Mouse (Mus musculus) heart, embryonic 15.5 days (tissue): Measurements from ENCODE around the gene Snx8. TPM values are rescaled to one million over a fixed set of nuclear protein-coding genes. Genes with fewer than 3 reads are reported as not detected.
A peak's percentile ranks its signal among the peaks of the same experiment; 100 is the strongest.

Experiments used
- ATAC-seq: fragments of 200-750 bp; cut with Nextera tagmentation; replicated peaks from 2 replicates; pipeline ENCODE4 v1.8.0; 2017; ENCODE audit warnings: low read depth, moderate TSS enrichment; ENCODE audit not compliant: insufficient number of reproducible peaks, insufficient read depth, low FRiP score
- H3K27ac ChIP-seq: fragments of 300-500 bp; sonication (generic); 2 replicates; pipeline ENCODE4 v1.5.1; 2015; ENCODE audit warnings: mild to moderate bottlenecking, inconsistent platforms
- H3K27me3 ChIP-seq: fragments of 300-500 bp; sonication (generic); 2 replicates; pipeline ENCODE4 v1.6.1; 2015; ENCODE audit warnings: inconsistent platforms
- H3K36me3 ChIP-seq: fragments of 300-500 bp; sonication (generic); 2 replicates; pipeline ENCODE4 v1.6.1; 2015; ENCODE audit warnings: mild to moderate bottlenecking, inconsistent platforms
- H3K4me1 ChIP-seq: fragments of 300-500 bp; sonication (generic); replicated peaks from 2 replicates; pipeline ENCODE4 v1.6.1; 2015; ENCODE audit warnings: inconsistent platforms
- H3K4me2 ChIP-seq: fragments of 300-500 bp; sonication (generic); 2 replicates; pipeline ENCODE4 v1.6.1; 2015; ENCODE audit warnings: inconsistent platforms, mild to moderate bottlenecking, moderate library complexity
- H3K4me3 ChIP-seq: fragments of 300-500 bp; sonication (generic); 2 replicates; pipeline ENCODE4 v1.5.1; 2015; ENCODE audit warnings: mild to moderate bottlenecking, inconsistent platforms
- H3K9ac ChIP-seq: fragments of 300-500 bp; sonication (generic); 2 replicates; pipeline ENCODE4 v1.6.1; 2015; ENCODE audit warnings: mild to moderate bottlenecking, inconsistent platforms
- H3K9me3 ChIP-seq: fragments of 300-500 bp; sonication (generic); replicated peaks from 2 replicates; pipeline ENCODE4 v1.6.1; 2016; ENCODE audit warnings: inconsistent platforms
- WGBS: fragments of 180-500 bp; shearing (Covaris S2); methylation state at CpG from one replicate; pipeline ENCODE4 v1.1.7; 2015; ENCODE audit warnings: mixed read lengths; 5-methylcytosine and 5-hydroxymethylcytosine counted together
- microRNA-seq: library from miRNA; unstranded; fragments of <30 nt; microRNA quantifications from one replicate; pipeline ENCODE4, GENCODE M21; 2016
- polyA plus RNA-seq: library from polyadenylated mRNA; unstranded; fragments of >200 nt; fragmentation: Nextera tagmentation; extraction: Ambion mirVana; gene quantifications from 2 replicates; pipeline ENCODE4 v1.2.1, GENCODE M21; 2015

The Snx8 gene
- polyA plus RNA-seq, 1 experiment from 2014 or later: 14.8 TPM

DNA sequence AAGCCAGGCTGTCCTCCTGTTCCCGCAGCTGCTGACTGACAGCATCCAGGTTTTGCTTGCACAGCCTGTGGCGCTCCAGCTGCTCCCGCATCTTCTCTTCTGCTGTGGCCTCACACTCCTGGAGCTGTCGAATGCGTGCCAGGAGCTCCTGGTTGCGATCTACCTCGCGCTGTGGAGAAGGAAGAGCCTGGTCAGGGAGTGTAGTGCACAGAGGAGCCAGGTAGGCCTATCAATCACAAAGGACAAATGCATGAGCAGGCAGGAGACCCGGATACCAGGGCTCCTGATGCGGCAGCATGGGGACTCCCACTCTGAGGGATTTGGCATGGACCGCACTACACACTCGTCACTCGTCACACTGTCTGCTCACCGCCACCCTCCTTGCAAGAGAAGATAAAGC is 81.5 kb downstream of the Snx8 start:
- Histone ChIP-seq H3K4me1 (peaks cover 29% of the 10 kb centered on the region), H3K36me3 (peaks cover 33% of the 10 kb centered on the region), H3K4me3 (no peak overlapping the region), H3K4me2 (peak overlapping the region; percentile 12; the same call in 1 of the 2 replicates), H3K9ac (no peak overlapping the region), H3K9me3 (no peaks in the 10 kb centered on the region), H3K27me3 (no peaks in the 10 kb centered on the region), H3K27ac (peak overlapping the region; percentile 58; the same call in 1 of the 2 replicates)
- 56% methylated on average over 14 of the region's 14 CpGs for WGBS
- ATAC-seq: no peak

DNA sequence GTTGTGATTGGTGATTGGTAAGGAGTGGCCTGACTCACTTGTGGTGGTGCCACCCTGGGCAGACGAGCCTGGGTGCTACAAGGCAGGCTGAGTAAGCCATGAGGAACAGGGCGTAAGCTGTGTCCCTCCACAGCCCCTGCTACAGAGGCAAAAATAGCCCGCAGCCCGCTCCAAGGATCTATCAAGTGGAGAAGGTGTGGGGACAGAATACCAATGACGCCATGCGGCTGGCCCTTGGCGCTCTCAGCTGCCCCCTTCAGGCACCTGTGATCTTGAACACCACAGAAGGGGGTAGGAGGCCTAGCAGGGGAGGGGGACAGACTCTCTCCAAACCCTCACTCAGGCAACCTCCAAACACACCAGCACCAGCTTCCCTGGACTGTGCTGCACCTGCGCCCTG is 83.0 kb downstream of the Snx8 start:
- H3K4me2 ChIP-seq: no peak overlapping the region
- H3K9ac ChIP-seq: no peak overlapping the region
- ATAC-seq: peak; percentile 83
- H3K9me3 ChIP-seq: no peaks in the 10 kb centered on the region
- peaks cover 29% of the 10 kb centered on the region for H3K4me1 ChIP-seq
- no peaks in the 10 kb centered on the region for H3K27me3 ChIP-seq
- peaks cover 34% of the 10 kb centered on the region for H3K36me3 ChIP-seq
- H3K27ac ChIP-seq: peak overlapping the region; percentile 82
- WGBS: 49% methylated on average over 8 of the region's 8 CpGs
- H3K4me3 ChIP-seq: no peak overlapping the region

- peaks cover 61% of the 10 kb centered on the region for H3K36me3 ChIP-seq
- H3K4me3 ChIP-seq: no peak overlapping the region
- no peak for ATAC-seq
- H3K4me2 ChIP-seq: no peak overlapping the region
- no peaks in the 10 kb centered on the region for H3K4me1 ChIP-seq
- WGBS: 86% methylated on average over 4 of the region's 4 CpGs
- H3K9me3 ChIP-seq: no peaks in the 10 kb centered on the region
- no peak overlapping the region for H3K27ac ChIP-seq
- no peaks in the 10 kb centered on the region for H3K27me3 ChIP-seq
- no peak overlapping the region for H3K9ac ChIP-seq
These were observed 90.8 kb downstream of the Snx8 start for GRCm38 (mm10) chr5:140298291-140298690.

- no peak for ATAC-seq
These were observed 96.9 kb downstream of the Snx8 start for GRCm38 (mm10) chr5:140292152-140292551.

More at GRCm38 (mm10) chr5:140292152-140292551, 96.9 kb downstream of the Snx8 start:
- H3K4me2 ChIP-seq: no peak overlapping the region
- no peak overlapping the region for H3K9ac ChIP-seq
- H3K27ac ChIP-seq: no peak overlapping the region
- H3K9me3 ChIP-seq: no peaks in the 10 kb centered on the region
- H3K4me1 ChIP-seq: no peaks in the 10 kb centered on the region
- 90% methylated on average over 1 of the region's 1 CpGs for WGBS
- no peak overlapping the region for H3K4me3 ChIP-seq
- peaks cover 25% of the 10 kb centered on the region for H3K36me3 ChIP-seq
- no peaks in the 10 kb centered on the region for H3K27me3 ChIP-seq

Small RNA genes lying within 50 kb of the gene (microRNA-seq; reads per million reads assigned to microRNA genes)
- gene Mir7038: not detected

Other genes starting within 250 kb of the Snx8 start
- 20.6 and 29.4 TPM in 2 replicates for gene Mad1l1, start 67.7 kb downstream of the Snx8 start, polyA plus RNA-seq
- gene Nudt1, start 67.6 kb downstream of the Snx8 start, polyA plus RNA-seq: 22.4 and 28.3 TPM in 2 replicates
- 13.5 and 15.7 TPM in 2 replicates for gene Mrm2, start 57.4 kb downstream of the Snx8 start, polyA plus RNA-seq
- gene Eif3b, start 30.1 kb upstream of the Snx8 start, polyA plus RNA-seq: 68.9 and 97.8 TPM in 2 replicates
- gene Gm4869, start 56.4 kb upstream of the Snx8 start, polyA plus RNA-seq: 0.09 TPM in 1 of 2 replicates, not detected in the other
- gene Chst12, start 116.3 kb upstream of the Snx8 start, polyA plus RNA-seq: 12.2 and 17.4 TPM in 2 replicates
- 1.1 TPM in 1 of 2 replicates, not detected in the other for gene Grifin, start 175.8 kb upstream of the Snx8 start, polyA plus RNA-seq
- 5.0 and 7.9 TPM in 2 replicates for gene Lfng, start 218.1 kb upstream of the Snx8 start, polyA plus RNA-seq